Mouse (Mus musculus) lung, postnatal 0 days (tissue): ENCODE results near the gene Dcps.

Experiments used
- CTCF ChIP-seq: IDR thresholded peaks from 2 replicates; pipeline ENCODE4 v1.5.1; 2016; ENCODE audit warnings: antibody characterized with exemption, mild to moderate bottlenecking
- EP300 ChIP-seq: IDR thresholded peaks from 2 replicates; pipeline ENCODE4 v1.6.1; 2016; ENCODE audit warnings: antibody characterized with exemption, mild to moderate bottlenecking, control low read depth

DNA sequence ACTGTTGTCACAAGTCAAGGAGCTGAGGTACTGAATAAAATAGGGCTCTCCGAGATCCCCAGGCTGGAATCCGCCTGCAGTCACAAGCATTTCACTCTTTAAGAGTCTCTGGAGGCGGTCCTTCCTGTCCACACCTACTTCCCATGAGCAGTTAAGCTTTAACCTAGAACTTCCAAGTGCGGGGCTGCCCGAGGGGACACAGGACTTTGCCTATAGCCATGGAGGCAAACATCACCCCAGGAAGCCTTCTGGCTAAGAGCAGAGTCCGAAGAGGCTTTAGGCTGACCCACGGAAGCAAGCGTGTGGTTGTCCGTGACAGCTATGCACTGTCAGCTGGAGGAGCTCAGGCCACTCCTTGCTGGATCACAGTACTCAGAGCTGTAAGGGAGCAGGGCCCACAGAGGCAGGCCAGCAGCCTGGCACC lies 46.9 kb downstream of the Dcps start:
- TF ChIP-seq CTCF, result no peak
- no peak for TF ChIP-seq EP300
